Mouse (Mus musculus) frontal cortex, postnatal 10 days (tissue): Measurements from ENCODE around the gene Map2k5.

Source experiments
- DNase-seq, 2 experiments: peaks; one replicate each; pipeline ENCODE4 v3.0.0; 2022; ENCODE audit warnings: low spot score in 2 of 2, mixed read lengths in 1 of 2

The Map2k5 gene

GRCm38 (mm10) chr9:63146126-63146855 lies 231.4 kb downstream of the Map2k5 start:
- DNase-seq: no peak

DNA sequence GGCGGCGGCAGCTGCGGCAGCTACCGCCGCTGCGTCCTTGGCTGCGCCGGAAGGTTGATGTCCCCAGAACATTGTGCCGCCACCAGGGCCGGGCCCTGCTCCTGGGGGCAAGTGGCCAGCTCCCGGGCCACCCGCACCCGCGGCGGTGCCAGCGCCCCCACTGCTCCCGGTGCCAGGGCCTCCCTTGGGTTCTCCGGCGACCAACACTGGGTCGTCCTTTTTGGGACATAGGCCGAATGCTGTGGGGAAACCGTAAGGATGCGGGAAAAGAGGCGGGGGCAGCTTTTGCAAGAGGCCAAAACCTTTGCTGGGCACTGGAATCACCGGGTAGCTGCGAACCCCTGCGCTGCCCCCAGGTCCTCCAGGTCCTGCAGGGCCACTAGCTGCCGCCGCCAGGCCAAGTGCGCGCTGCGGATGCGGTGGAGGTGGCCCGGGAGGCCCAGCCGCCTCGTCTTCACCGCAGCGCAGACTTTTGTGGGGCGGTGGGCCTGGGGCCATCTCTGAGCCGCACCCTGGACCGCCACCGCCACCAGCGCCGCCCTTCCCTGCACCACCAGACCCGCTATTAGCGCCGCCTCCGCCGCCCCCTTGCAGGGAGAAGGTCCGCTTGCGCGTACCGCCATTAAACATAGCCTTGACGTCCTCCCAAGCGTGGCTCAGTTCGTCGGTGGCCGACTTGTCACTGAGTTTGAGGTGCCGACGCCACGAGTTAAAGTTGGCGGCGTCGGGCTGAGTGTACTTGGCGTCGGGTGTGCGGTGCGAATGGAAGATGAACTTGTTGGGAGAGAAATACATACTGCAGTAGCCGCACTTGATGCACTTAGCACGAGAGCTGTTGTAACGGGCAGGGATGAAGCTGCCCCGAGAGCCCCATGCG lies 232.2 kb downstream of the Map2k5 start:
- no peak for DNase-seq

DNA sequence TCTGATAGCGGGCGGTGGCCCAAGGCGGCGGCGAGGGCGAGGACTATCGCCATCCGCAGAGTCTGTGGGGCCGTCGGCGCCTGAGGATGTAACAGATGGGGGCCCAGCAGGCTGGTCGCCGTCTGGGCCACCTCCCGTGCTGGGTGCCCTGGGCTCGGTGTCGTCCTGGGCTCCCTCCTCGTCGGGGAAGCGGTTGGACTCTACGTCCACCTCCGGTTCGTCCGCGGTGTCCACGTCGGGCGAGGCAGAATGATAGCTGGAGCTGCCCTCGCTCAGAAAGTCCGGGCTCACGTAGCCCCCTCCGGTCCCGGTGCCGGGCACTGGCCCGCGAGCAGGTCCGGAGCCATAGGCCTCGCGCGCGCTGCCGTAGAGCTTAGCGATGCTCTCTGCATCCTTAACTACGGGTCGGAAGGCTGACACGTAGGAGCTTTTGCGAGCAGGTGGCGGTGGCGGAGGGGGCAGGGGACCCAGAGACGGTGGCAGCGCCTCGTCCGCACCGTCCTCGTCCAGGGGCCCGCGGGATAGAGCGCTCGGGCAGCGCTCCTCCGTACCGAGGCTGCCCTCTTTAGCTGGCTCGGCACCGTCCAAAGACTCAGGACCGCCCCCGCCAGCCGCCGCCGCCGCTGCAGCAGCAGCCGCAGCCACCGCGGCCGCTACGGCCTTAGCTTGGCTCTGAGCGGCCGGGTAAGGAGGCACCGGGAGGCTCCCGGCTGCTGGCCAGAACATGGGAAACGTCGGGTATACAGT lies 233.0 kb downstream of the Map2k5 start:
- no peak for DNase-seq

- no peak for DNase-seq
Measured at GRCm38 (mm10) chr9:63143641-63144501, 233.8 kb downstream of the Map2k5 start.

DNA sequence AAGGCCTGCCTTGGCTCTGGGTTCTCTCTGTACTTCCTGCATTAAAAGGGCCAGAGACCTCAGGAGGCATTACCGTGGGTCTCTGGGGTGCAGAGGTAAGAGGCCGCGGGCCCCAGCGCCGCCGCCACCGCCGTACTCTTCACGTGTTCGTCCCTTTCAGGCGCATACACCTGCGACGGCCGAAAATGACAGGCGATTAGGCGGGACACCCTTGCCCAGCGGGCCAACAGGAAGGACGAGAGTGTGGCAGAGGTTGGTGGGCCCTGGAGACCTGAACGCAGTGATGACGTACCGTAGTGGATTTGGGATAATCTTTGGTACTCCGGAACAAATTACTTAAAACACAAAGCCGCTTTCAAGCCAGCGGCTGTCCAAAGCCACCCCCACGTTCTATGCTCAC lies 234.5 kb downstream of the Map2k5 start:
- DNase-seq: no peak

- DNase-seq: no peak
Measured at GRCm38 (mm10) chr9:63142335-63143036, 235.2 kb downstream of the Map2k5 start.

- no peak for DNase-seq
Measured at GRCm38 (mm10) chr9:63141641-63142334, 235.9 kb downstream of the Map2k5 start.

DNA sequence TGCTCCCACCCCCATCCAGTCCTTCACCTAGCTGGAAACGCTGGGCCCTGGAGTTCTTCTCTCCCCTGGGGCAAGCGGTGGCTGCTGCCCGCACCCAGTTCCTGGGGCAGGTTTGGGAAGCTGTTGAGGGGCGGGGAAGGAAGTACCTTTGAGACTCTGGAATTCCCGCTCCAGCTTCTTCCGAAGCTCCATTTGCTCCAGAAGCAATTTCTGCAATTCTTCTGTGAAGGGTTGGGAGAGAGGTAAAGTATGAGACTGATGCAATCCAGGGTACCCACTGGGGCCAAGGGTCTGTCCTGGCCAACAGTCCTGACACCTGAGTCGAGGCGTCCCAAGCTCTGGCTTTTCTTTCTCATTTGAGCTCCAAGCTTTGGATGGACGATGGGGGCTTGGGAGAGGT lies 237.5 kb downstream of the Map2k5 start:
- no peak for DNase-seq

- no peak for DNase-seq
Measured at GRCm38 (mm10) chr9:63139661-63140060, 238.0 kb downstream of the Map2k5 start.

DNA sequence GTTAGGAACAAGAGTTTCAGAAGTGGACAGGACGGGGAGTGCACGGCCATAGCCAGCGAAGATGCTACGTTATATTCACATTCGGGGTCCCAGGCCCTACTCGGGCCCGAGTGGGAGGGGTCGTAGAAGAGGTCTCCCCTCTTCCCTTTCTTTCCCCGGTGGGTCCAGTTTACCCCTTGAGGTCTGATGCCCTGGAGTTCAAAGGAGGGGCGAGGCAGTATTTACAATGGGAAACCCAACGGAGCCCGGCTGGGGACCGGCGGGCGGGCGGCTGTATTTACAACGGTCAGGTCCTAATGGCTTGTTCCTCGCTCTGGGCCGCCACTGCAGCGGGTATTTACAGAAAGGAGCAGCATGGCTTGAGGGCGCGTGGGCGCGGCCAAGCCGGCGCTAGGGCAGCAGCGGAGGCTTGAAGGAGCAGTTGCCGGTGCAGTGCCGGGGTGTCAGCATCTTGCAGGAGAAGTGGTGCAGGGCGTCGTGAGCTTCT lies 239.2 kb downstream of the Map2k5 start:
- no peak for DNase-seq

- DNase-seq: no peak
Measured at GRCm38 (mm10) chr9:63137615-63137915, 240.1 kb downstream of the Map2k5 start.

DNA sequence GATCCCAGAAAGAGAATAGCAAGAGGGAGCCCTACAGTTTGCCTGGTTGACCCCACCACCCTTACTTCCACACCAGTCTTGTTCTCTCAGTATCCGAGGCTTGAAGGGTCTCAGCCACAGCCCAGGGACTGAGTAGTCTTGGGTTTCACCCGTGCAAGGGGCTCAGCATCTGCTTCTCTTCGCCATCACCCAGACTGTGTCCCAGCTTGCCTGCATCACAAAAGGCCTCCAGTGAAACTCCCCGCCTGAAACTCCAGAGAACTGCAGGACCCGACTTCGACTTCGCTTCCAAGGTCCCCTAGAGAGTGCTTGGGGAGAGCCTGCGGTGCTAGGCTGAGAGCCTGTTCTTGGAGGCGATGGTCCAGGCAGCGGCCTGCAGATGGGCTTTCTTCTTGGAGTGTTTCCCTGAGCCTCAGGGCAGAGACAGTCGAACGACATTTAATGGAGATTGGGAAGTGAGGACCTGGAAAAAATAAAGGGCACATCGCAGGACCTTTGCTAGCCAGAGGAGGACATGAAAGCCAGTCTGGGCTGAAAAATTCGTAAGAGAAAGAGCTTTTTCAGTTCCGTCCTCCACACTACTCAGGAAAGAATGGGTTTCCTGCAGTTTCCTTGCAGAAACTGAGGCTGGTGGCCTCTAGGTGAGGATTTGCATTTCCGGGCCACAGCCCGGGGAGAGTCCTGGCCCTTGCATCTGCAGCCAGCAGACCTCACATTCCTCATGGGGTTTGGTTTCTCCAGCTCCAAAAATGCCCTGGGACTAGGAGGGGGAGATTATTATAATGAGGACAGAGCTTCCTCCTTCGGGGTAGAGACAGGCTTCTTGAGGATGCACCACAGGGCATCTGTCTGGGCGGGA lies 240.7 kb downstream of the Map2k5 start:
- no peak for DNase-seq

- no peak for DNase-seq
Measured at GRCm38 (mm10) chr9:63136241-63136640, 241.5 kb downstream of the Map2k5 start.

DNA sequence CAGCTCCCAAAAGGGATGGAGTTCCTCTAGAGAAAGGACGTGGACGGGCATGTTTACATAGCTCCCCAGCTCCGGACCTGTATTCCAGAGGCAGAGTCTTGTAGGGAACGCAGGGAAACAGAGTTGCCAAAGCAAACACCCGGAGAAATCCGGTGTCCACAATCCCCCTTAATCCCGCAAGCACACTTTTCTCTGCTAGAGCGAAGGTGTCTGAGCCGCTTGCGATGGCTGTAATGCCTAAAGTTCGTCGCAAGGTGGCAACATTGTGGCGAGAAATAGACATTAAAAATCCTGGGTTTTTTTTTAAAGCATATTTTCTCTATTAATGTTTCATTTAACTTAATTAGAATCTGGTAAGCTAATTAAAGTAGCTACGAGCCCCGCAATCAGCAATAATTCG lies 241.9 kb downstream of the Map2k5 start:
- peak in 1 of 2 experiments; percentile 48 for DNase-seq

- no peak for DNase-seq
Measured at GRCm38 (mm10) chr9:63135356-63135755, 242.3 kb downstream of the Map2k5 start.

GRCm38 (mm10) chr9:63133659-63134058 lies 244.0 kb downstream of the Map2k5 start:
- DNase-seq: no peak

DNA sequence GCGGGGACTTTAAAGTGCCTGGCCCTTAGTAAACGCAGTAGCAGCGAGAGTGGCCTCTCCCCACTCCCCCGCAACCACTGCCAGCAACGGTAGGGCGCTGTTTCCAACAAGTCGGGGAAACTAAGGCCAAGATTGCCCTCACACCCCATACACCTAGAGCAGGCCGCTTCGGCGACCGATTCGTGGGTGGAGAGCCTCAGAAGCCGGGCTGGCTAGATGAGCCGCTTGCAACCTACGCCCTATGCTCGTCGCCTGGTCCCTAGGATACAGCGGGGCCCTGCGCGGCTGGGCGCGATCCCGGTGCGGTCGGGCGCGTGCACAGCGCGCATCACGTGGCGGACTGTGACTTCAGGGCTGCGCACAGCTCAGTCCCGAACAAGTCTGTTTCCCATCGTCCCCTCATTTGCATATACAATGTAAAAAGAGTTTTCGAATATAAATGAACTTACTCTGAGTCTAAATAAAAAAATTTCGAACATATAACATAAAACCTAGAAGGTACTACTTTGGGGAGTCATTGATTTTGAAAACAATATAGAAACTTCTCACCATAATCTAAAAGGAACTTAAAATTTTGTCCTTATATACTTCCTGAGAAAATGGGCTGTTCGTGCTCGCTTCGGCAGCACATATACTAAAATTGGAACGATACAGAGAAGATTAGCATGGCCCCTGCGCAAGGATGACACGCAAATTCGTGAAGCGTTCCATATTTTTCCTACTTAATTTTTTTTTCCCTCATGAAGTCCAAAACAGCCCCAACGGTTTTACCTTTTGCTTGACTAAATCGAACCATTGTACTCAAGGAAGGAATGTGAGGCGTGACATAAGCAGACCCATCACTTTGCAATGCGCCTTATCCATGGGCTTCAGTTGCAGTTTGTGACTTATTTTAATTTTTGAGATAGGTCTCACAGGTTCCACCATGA lies 244.8 kb downstream of the Map2k5 start:
- DNase-seq: peak; percentile 92 to 93
